Mouse (Mus musculus): ENCODE results near the gene Arrdc5. TPM values are rescaled to one million over a fixed set of nuclear protein-coding genes. Genes with fewer than 3 reads are reported as not detected.
A peak's percentile ranks its signal among the peaks of the same experiment; 100 is the strongest.

Arrdc5 gene
- total RNA-seq, 2 experiments from 2014 or later: not detected

DNA sequence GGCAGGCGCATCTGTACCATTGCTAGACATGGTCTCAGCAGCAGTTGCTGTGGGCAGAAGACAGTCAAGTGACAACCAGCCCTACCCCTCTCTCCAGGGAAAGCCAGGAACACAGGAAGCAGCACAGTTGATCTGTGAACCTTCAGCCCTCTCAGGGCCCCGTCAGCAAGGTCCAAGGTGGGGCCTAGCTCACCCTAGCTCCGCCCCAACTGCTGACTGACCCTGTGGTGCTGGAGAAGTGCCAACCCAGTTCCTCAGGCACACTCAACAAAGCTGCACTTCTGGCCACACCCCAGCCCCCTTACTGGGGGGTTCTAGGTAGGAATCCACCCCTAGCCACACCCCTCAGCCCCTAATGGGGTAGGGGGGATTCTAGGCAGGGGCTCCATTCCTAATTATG lies 12.3 kb downstream of the Arrdc5 start:
- Histone ChIP-seq H3K27ac (peak overlapping the region; percentile 13; the same call in 1 of the 2 replicates), H3K4me3 (no peak overlapping the region)
- no peak for TF ChIP-seq CTCF (IDR thresholded peaks at IDR 0.05)
- no peak for DNase-seq (ENCODE audit: extremely low spot score in 1 of 2, low spot score in 2 of 2)
- intact Hi-C loops (cut with DNase I): no loop called here

- TF ChIP-seq CTCF (IDR thresholded peaks at IDR 0.05): no peak
- no peak overlapping the region for H3K27ac ChIP-seq
- intact Hi-C loops (cut with DNase I): no loop called here
- H3K4me3 ChIP-seq: no peak overlapping the region
- no peak for DNase-seq (ENCODE audit: extremely low spot score in 1 of 2, low spot score in 2 of 2)
Observed at GRCm38 (mm10) chr17:56285995-56286394, 14.1 kb downstream of the Arrdc5 start.

GRCm38 (mm10) chr17:56283316-56283715 lies 16.8 kb downstream of the Arrdc5 start:
- peak in 1 of 2 experiments; percentile 57 for DNase-seq (ENCODE audit: extremely low spot score in 1 of 2, low spot score in 2 of 2)
- Histone ChIP-seq H3K27ac (peak overlapping the region; percentile 85), H3K4me3 (no peak overlapping the region)
- TF ChIP-seq CTCF (IDR thresholded peaks at IDR 0.05): no peak
- intact Hi-C loops (cut with DNase I): loop anchor here (5.0 kb wide), 1 partner anchor 209 kb away; no protein-coding TSS in a partner anchor

DNA sequence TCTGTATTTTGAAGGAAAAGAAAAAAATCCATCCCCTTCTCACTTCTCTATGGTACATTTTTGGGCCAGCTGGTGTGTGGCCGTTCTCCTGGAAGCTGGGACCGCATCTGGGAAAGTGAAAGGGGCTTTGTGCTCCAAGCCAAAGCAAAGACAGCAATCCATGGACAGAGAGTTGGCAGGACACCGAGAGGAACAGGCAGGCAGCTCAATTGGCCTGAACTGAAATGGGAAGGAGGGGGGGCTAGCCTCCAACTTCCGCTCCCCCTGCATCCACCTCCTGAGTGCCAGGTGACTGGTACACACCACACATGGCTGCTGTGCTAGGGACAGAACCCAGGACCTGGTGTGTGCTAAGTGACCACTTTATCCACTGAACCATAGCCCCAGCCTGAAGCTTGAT lies 17.3 kb downstream of the Arrdc5 start:
- TF ChIP-seq CTCF (IDR thresholded peaks at IDR 0.05): no peak
- peak overlapping the region; percentile 85 for H3K27ac ChIP-seq
- intact Hi-C loops (cut with DNase I): loop anchor here (5.0 kb wide), 1 partner anchor 209 kb away; no protein-coding TSS in a partner anchor
- H3K4me3 ChIP-seq: no peak overlapping the region
- no peak for DNase-seq (ENCODE audit: extremely low spot score in 1 of 2, low spot score in 2 of 2)

- Histone ChIP-seq H3K27ac (peak overlapping the region; percentile 44; the same call in 1 of the 2 replicates), H3K4me3 (no peak overlapping the region)
- DNase-seq (ENCODE audit: extremely low spot score in 1 of 2, low spot score in 2 of 2): no peak
- intact Hi-C loops (cut with DNase I): loop anchor here (5.0 kb wide), 1 partner anchor 211 kb away; no protein-coding TSS in a partner anchor
- TF ChIP-seq CTCF (IDR thresholded peaks at IDR 0.05): no peak
Observed at GRCm38 (mm10) chr17:56281193-56281592, 18.9 kb downstream of the Arrdc5 start.

DNA sequence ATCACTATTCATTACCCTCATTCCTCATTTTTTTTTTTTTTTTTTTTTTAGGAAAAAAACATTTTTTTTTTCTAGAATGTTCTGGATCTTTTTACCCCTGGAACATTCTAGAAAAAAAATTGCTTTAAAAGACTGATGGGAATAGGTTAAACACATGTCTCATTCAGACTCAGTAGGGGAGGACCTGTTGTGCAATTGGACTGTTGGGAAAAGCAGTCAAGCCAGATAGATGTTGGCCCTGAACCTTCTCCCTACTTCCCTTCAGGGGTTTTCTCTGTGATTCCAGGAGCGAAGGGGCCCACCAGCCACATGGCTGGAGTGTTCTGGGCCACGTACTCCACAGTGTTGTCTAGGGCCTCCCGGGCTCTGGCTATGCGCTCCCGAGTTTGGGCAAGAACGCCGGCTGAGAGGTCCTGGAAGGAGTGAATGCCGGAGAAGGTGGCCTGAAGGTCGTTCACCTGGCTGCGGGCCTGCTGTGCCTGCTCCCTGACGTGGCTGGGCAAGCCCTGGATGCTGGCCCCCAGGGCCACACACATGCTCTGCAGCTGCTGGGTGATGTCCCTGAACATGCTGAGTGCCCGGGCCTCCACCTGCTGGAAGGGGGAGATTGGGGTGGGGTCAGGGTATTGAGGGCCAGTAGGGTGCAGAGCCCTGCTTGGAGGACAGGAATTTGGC lies 20.5 kb downstream of the Arrdc5 start:
- Histone ChIP-seq H3K4me3 (no peak overlapping the region), H3K27ac (no peak overlapping the region)
- intact Hi-C loops (cut with DNase I): loop anchor here (5.0 kb wide), 2 partner anchors 73 to 213 kb away; no protein-coding TSS in a partner anchor
- no peak for DNase-seq (ENCODE audit: extremely low spot score in 1 of 2, low spot score in 2 of 2)
- TF ChIP-seq CTCF (IDR thresholded peaks at IDR 0.05): no peak

- no peak for DNase-seq (ENCODE audit: extremely low spot score in 1 of 2, low spot score in 2 of 2)
- intact Hi-C loops (cut with DNase I): loop anchor here (5.0 kb wide), 1 partner anchor 74 kb away; no protein-coding TSS in a partner anchor
- Histone ChIP-seq H3K27ac (no peak overlapping the region; the same call in 1 of the 2 replicates), H3K4me3 (no peak overlapping the region)
- no peak for TF ChIP-seq CTCF (IDR thresholded peaks at IDR 0.05)
Observed at GRCm38 (mm10) chr17:56278340-56278739, 21.7 kb downstream of the Arrdc5 start.

- intact Hi-C loops (cut with DNase I): loop anchor here (2.0 to 5.0 kb wide), 2 partner anchors 49 to 75 kb away; partner anchors contain the start of gene Kdm4b
- DNase-seq (ENCODE audit: extremely low spot score in 1 of 2, low spot score in 2 of 2): no peak
- H3K27ac ChIP-seq: peak overlapping the region; percentile 91
- no peak for TF ChIP-seq CTCF (IDR thresholded peaks at IDR 0.05)
- H3K4me3 ChIP-seq: no peak overlapping the region
Observed at GRCm38 (mm10) chr17:56277567-56277893, 22.6 kb downstream of the Arrdc5 start.

- peak; percentile 68 to 83 for DNase-seq (ENCODE audit: extremely low spot score in 1 of 2, low spot score in 2 of 2)
- H3K27ac ChIP-seq: peak within 1 kb of the TSS; percentile 91
- intact Hi-C loops (cut with DNase I): loop anchor here (2.0 to 5.0 kb wide), 2 partner anchors 50 to 75 kb away; partner anchors contain the start of gene Kdm4b
- H3K4me3 ChIP-seq: peak within 1 kb of the TSS; percentile 57
- TF ChIP-seq CTCF (IDR thresholded peaks at IDR 0.05): peak; percentile 50
Observed at GRCm38 (mm10) chr17:56276643-56277566, 23.2 kb downstream of the Arrdc5 start, which contains the start of gene Ticam1. Gene Ticam1 (minus strand): TSS chr17:56276786.

- intact Hi-C loops (cut with DNase I): loop anchor here (2.0 to 5.0 kb wide), 2 partner anchors 51 to 76 kb away; partner anchors contain the start of gene Kdm4b
- no peak for DNase-seq (ENCODE audit: extremely low spot score in 1 of 2, low spot score in 2 of 2)
- Histone ChIP-seq H3K4me3 (peak overlapping the region; percentile 57), H3K27ac (peak overlapping the region; percentile 91)
- no peak for TF ChIP-seq CTCF (IDR thresholded peaks at IDR 0.05)
Observed at GRCm38 (mm10) chr17:56275842-56276480, 24.1 kb downstream of the Arrdc5 start.

GRCm38 (mm10) chr17:56273986-56274385 lies 26.1 kb downstream of the Arrdc5 start:
- Histone ChIP-seq H3K27ac (no peak overlapping the region), H3K4me3 (no peak overlapping the region)
- intact Hi-C loops (cut with DNase I): no loop called here
- no peak for DNase-seq (ENCODE audit: extremely low spot score in 1 of 2, low spot score in 2 of 2)
- no peak for TF ChIP-seq CTCF (IDR thresholded peaks at IDR 0.05)

Data from left cerebral cortex, adult 2 months (tissue).